Mouse (Mus musculus) hindlimb bud, embryonic 11.5 days (tissue): ENCODE data around the gene Tacr1.

ENCODE experiments used
- DNase-seq: peaks from one replicate; pipeline ENCODE4 v3.0.0-alpha.2; 2012; ENCODE audit warnings: low read depth, low spot score; ENCODE audit errors: extremely low spot score

Tacr1 gene

DNA sequence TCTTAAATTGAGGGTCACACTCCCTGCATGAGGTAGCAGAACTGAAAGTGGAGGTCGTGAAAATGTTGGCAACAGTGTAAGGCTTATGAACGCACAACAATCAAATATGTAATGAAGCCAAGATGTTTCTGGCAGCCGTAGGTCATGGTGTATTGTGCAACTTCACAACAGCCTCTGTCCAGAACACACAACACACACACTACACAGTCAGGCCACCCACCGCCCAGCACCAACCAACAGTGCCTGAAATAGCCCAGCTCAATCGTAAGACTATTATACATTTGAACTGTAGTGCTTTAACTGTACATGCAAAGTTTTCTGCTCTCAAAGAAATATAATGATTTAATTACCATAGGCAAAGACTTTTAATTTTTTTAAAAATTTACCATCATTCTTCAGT is 120.4 kb downstream of the Tacr1 start:
- no peak for DNase-seq

- DNase-seq = no peak
These were observed 123.2 kb downstream of the Tacr1 start for GRCm38 (mm10) chr6:82525107-82525867.

DNA sequence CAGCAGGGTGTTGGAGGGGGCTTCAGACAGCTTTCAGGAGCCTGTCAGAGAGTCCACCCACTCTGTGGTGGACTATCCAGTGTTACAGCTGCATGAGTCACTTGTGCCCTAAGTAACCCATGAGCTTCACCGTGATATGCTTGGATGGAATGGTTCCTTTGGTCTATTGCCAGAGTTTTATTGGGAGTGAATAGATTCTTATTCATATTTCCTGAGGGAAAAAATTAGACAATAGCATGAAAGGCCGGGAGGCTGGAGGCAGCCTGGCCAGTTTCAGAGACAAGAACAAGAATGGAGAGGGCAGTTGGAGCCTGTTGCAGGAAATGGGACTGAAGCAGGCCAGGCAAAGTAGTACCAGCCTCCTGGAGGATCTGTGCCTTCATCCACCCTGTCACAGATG is 126.5 kb downstream of the Tacr1 start:
- DNase-seq = no peak

GRCm38 (mm10) chr6:82536641-82537040 is 134.5 kb downstream of the Tacr1 start:
- DNase-seq = no peak

GRCm38 (mm10) chr6:82549270-82549669 is 147.1 kb downstream of the Tacr1 start:
- no peak for DNase-seq

GRCm38 (mm10) chr6:82575445-82575844 is 173.3 kb downstream of the Tacr1 start:
- no peak for DNase-seq

- DNase-seq = no peak
These were observed 183.3 kb downstream of the Tacr1 start for GRCm38 (mm10) chr6:82585396-82585795.

- DNase-seq = no peak
These were observed 187.3 kb downstream of the Tacr1 start for GRCm38 (mm10) chr6:82589387-82589786.

DNA sequence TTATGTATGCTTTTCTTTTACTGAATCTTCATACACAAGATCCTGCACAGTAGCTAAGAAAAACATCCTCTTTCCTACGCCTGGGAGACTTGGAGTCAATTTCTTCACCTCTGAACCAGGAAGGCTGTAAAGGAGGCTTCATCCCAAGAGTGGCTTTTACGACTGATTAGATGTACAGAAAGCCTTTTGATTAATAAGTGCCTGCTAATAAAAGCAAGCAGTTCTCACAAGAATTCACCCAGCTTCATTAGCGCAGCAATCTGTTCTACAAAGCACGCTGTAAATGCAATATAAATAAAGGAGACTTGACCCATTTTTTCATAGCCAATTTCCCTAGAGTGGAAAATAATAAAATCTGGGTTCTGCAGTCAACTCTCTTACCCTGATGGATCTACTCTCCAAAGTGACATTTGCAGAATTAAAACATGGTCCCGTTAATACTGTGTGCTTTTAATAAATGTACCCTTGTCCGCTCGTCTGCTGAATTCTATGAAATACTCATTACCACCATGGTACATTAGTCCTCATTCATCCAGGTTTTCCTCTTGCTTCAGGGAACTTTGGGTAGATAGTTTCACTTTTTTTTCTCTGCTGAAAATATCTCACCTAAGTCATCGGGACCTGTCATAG is 193.4 kb downstream of the Tacr1 start:
- DNase-seq = peak; percentile 8

DNA sequence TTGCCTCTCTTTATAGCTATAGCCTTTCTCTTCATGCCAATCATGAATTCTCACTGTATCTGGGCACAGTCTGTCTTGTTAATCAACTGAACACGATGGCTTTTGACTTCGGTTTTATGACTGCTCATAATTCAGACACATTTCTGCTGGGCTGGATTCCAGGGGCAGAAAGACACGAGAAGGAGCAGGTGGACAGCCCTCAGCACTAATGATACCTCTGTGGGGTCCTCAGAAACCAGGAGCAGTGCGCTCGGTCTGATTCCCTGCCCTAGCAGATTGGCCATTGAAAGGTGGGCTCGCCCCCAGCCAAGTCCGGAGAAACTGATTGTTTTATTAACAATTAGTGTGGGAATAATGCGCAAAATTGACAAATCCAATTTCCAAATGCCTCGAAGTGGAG is 201.1 kb downstream of the Tacr1 start:
- no peak for DNase-seq

- no peak for DNase-seq
These were observed 201.5 kb downstream of the Tacr1 start for GRCm38 (mm10) chr6:82603665-82604064.

- DNase-seq = no peak
These were observed 202.7 kb downstream of the Tacr1 start for GRCm38 (mm10) chr6:82604791-82605190.

DNA sequence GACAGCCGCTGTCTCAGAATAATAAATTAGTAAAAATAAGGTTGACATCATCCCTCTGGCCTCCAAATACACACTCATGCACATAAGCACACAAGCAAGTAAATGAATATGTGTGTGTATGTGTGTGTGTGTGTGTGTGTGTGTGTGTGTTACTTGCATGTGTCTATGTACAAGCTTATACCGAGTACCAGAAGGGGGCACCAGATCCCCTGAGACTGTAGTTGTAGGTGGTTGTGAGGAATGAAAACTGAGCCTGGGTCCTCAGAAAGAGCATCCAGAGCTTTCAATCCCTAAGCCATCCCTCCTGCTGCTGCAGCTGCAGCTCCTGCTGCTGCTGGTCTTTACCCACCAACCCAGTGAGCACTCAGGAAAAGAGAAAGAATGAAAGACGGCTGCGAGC is 206.6 kb downstream of the Tacr1 start:
- no peak for DNase-seq

DNA sequence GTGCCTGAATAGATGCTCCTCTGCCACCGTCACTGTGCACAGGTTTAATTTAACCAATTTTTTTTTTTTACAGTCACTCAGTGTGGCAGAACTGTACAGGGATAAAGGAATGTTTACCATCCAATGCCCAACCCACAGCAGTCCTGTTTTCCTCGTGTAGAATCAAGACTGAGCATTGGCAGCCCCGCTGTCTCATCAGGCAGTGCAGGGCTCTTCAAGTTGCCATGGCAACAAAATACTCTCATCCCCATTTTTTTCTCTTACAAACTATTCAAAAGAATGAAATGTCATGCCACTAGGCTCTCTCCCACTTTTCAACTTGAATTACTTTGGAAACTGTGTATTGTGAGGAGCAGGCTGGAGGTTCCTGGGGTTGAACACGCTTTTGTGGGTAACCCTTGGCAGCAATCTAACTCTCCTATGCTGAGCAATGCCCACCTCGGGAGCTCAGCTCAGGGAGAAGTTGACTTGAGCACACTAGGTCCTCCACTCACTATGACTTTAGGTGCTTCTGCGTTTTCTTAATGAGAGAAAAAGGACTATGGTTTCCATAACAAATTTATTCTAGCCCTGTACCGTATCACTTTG is 207.3 kb downstream of the Tacr1 start:
- no peak for DNase-seq
